Comparison of ENCODE assay signal across 14 mouse cellular contexts in the genomic region with DNA sequence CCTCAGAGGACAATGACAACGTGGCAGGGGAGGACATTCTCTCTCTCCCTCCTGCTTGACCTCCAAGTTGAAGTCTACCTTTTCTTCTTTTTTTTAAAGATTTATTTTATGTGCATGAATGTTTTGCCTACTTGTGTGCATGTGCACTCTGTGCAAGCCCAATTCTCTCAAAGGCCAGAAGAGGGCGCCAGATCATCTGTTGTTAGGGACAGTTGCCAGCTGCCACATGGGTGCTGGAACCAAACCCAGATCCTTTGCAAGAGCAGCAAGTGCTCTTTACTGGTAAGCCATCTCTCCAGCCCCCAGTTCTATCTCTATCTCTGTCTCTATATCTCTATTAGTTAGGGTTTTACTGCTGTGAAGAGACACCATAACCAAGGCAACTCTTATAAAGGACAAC.
DNase-seq lines count a peak whose midpoint lies in the region; ATAC-seq and TF ChIP-seq lines count a peak whose summit lies in the region.
"Had no signal": no experiment of that assay in that cellular context is flagged by ENCODE, and none has a peak within 500 bp of the region (broad histone marks: within the 10 kb centered on the region; RNA-seq: fewer than 3 reads in every experiment).

No protein-coding gene starts in this region.

- 39% methylated on average over 2 of the region's 2 CpGs for WGBS in lung, adult 2 months

- H3K4me3 ChIP-seq in lung, adult 2 months (replicated peaks; ENCODE audit: extremely low read depth, low read depth, low read length), result no peak overlapping the region
- H3K4me3 ChIP-seq: liver, embryonic 15.5 days; midbrain, embryonic 12.5 days; neural tube, embryonic 15.5 days had no signal

- peak; percentile 56 for DNase-seq in embryo, embryonic 10 days (ENCODE audit: low spot score)
- no peak for DNase-seq in embryo, embryonic 9.5 days (ENCODE audit: extremely low spot score)
- no peak for DNase-seq in lung, adult 2 months
- DNase-seq in lung, adult 18-20 months, result no peak
- DNase-seq in R1 (ENCODE audit: low read depth, low spot score), result peak; percentile 87
- no peak for DNase-seq in cerebellum, postnatal 36 days
- DNase-seq in urinary bladder, postnatal 14 days (ENCODE audit: low spot score), result no peak
- DNase-seq: adrenal gland, postnatal 25 days; kidney, adult 11 months; layer of hippocampus, postnatal 36 days had no signal

- TF ChIP-seq POLR2A in lung, adult 2 months (IDR thresholded peaks at IDR 0.05; ENCODE audit: borderline replicate concordance, extremely low read depth, low read depth, low read length), result no peak

- ATAC-seq in granulocyte monocyte progenitor cell, adult 5-6 weeks (replicated peaks; ENCODE audit: poor library complexity, severe bottlenecking), result peak; percentile 50; the same call in 1 of the 2 replicates

- no peaks in the 10 kb centered on the region for H3K4me1 ChIP-seq in lung, adult 2 months (ENCODE audit: control insufficient read depth, insufficient read depth, low read length)
- H3K4me1 ChIP-seq: liver, embryonic 15.5 days had no signal

- 0 out of 2 replicates have a peak, but pooled peaks have one; percentile 24 for TF ChIP-seq CTCF in lung, adult 2 months (IDR thresholded peaks at IDR 0.05; ENCODE audit: insufficient read depth, low read length)

Comparison
In these comparisons a context has a peak if more than half of its experiments do, and no peak if none do; other contexts are left out.
1. DNase-seq: peak in embryo, embryonic 10 days (single experiment) and R1 (single experiment); none in embryo, embryonic 9.5 days (single experiment), lung, adult 2 months (single experiment), lung, adult 18-20 months (0 of 2), cerebellum, postnatal 36 days (0 of 2) and urinary bladder, postnatal 14 days (single experiment).